Mouse (Mus musculus): ENCODE measurements around the gene Vti1a.

Gene Vti1a

DNA sequence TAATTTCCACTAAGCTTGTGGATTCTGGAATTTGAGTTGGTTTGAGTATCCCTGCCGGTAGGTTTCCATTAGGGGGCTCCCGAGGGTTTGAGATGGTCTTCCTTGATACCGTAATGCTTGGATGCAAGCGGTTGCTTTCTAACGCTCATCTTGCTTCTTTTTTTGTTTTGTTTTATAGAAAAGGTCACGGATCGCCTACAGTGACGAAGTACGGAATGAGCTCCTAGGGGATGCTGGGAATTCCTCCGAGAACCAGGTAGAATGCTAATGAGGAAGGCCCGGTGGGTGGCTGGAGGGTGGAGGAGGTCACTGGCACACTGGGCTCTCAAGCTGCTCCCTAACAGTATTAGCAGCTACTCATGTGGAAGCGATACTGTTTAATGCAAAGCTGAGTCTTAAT lies 64.7 kb downstream of the Vti1a start:
- no peak for DNase-seq (ENCODE audit: low spot score)

DNA sequence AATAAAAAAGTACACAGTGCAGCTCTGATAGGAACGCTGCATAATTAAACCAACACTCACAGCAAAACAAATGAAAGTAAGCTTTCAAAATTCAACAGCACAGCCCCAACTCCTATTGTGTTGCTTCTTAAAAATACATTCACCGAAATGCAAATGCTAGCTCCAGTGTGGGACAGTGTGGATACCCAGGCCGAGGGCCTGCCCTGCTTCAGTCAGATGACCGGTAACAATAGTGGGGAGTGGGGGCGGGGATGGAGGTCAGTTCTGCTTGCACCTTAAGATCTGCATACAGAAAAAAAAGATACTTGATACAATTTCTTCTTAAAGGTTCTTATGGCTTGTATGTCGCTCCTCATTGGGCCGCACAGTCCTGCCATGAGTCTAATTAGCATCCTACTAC lies 65.2 kb downstream of the Vti1a start:
- no peak for DNase-seq (ENCODE audit: low spot score)

DNA sequence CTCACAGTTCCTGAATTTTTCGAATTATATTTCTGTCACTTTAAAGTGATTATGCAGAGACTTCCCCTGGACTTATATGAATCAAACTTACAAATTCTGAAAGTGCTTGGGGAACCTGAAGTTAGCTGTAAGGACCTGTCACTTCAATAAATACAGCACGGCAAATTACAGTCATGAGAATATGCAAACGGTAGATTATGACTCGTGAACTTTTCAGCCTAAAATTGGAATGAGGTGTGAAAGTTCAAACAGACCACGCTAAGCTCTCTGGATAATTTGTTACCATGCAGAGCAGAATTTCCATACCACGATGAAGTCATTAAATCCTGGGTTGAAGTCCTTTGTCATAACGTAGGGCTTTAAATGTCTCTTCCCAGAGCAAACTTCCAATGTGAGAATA lies 66.7 kb downstream of the Vti1a start:
- no peak for DNase-seq (ENCODE audit: low spot score)

DNA sequence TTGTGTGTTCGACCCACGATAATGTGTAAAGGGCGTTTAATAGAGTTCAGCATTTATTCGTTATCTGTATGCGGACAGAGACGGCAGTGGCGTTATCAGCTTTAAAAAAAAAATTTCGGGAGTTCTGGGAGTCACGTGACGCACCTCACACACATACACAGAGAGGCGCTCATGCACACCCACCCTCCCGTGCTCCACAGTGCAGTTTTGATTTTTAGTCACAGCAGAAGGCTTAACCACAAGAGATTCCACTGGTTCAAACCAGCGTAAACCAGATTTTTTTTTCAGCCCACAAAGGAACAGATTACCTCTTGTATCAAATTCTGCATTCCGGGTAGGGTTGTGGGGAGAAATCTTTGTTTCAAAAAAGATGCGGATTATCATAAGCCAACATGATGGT lies 68.5 kb downstream of the Vti1a start:
- DNase-seq (ENCODE audit: low spot score) = no peak

DNA sequence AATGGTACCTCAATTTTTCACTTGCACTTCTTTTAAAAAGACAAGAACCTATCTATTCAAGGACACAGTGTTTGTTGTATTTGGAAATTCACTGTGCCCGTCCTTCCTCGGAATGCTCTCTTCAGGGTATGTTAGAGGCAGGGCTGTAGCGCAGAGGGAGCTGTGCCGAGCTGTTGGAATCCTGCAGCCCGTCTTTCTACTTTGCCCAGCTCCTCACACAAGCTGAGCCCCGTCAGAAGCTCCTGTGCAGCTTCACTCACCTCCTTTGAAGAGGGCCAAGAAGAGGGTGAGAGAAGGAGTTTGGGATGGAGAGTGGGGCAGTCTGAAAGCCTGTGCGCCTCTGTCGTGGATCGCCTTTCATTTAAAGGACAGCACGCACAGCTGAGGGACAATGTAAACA lies 72.9 kb downstream of the Vti1a start:
- DNase-seq (ENCODE audit: low spot score) = no peak

DNA sequence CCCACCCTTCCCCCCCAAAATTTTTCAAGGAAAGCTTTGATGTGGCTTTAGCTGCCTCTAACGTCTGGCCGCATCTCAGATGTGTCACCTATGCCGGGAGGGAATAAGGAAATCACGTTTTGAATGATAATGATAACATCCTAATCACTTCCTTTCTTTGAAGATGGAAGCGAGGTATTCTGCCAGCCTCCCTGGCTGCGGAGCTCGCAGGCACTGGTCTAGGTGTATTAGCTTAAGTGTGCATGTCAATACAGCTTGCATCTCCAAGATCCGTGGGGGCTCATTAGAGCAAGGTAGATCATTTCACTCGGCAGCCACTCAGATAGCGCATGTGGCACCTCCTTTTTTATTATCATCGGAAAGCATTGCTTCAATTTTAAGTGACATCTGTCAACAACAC lies 74.2 kb downstream of the Vti1a start:
- no peak for DNase-seq (ENCODE audit: low spot score)

DNA sequence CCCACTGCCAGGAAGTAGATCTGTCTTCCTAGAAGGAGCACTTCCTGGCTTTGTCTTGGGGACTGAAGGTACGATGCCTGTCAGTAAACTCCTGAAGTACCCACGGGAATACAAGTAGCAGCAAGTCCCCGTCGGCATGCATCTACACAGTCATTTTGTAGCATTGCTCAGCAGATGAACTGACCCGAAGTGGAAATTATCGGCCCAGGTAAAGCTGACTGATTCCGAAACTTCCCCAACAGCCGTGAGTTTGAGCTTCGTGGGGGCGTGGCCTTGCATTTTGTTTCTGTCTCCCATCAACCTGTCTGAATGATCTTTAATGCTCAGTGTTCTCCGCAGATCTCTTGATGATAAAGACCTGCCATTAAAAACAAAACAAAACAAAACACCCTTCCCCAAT lies 85.5 kb downstream of the Vti1a start:
- DNase-seq (ENCODE audit: low spot score) = no peak

DNA sequence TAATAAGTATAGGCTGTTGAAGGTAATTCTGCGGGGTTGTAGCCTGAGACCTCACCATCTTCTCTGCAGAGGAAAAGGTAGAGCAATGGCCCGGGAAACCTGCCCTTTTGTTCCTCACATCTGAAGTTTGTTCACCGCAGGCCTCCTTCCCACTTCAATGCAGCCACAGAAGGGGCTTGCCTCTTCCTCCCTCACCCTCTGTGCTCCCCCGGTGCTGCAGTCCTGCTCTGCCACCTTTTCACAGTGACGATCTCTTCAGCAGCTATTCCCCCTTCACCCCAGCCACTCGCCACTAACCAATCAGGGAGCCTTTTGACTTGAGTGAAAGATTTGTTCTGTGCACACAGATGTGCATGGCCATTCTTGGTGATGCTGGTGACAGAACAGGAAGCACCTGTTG lies 92.4 kb downstream of the Vti1a start:
- no peak for DNase-seq (ENCODE audit: low spot score)

DNA sequence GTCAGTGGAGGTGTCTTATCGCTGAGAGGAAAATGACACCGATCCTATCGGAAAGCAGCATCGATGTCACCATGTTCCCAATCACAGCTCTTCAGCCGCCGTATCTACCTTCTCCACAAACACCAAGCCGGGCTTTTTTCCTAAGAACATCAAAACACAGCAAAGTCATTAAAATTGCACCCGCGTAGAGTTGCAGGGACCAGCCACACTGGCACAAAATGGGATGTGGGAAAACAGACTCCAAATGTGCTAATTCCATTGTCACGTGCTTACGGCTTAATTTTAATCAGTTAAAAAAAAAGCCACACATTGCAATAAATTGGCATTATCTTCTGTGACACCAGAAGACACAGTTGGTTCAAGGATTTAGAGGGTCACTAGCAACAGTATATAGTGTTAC lies 95.3 kb downstream of the Vti1a start:
- DNase-seq (ENCODE audit: low spot score) = no peak

DNA sequence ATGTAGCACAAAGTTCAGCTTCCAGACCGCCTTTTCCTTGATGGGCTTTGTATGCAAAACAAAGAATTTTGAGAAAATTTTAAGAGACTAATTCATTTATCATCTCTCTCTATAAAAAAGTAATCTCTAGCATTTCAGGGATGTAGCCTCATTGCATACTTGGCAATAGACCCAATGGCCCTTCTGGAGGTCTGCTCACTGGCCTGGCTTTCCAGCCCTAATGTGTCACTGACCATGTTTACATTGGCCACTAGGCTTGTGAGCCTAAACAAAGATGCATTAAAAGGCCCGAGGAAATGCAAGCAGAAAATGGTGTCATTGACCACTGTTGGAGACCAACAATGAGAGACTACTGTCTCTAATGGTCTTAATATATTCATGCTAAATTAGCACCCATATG lies 95.8 kb downstream of the Vti1a start:
- DNase-seq (ENCODE audit: low spot score) = no peak

DNA sequence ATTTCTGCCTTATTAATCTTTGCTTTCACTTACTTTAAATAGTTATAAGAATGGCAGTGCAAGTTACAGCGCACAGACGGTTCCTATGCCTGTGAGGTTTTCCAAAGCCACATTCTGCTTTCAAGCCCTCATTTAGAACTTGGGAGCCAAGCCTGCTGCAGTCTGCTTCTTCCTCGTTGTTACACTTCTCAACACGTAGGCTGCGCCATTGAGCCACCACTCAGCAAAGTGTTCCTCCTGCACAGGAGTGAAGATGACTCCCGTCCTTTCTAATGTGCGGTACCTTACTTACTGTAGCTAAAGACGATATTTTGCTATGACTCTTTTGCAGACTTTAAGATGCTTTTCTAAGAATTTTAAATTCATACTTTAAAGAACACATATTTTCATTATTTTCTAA lies 98.0 kb downstream of the Vti1a start:
- DNase-seq (ENCODE audit: low spot score) = no peak

DNA sequence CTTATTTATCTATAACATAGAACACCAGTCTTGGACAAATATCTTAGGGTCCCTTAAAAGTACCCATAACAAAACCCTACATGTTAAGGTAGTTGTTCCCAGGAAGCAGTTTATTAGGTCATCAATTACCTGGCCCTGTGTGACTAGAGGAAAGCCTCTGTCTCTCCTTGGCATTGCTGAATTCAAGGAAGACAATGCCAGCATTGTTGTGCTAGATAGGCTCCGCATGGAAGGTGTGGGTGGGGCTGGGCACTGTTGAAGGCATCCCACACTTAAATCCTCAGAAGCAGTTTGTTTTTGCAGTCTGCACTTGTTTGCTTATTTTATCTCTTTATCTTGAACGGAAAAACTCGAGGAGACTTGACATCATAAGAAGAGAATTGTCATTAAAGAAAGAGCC lies 102.7 kb downstream of the Vti1a start:
- DNase-seq (ENCODE audit: low spot score) = no peak

DNA sequence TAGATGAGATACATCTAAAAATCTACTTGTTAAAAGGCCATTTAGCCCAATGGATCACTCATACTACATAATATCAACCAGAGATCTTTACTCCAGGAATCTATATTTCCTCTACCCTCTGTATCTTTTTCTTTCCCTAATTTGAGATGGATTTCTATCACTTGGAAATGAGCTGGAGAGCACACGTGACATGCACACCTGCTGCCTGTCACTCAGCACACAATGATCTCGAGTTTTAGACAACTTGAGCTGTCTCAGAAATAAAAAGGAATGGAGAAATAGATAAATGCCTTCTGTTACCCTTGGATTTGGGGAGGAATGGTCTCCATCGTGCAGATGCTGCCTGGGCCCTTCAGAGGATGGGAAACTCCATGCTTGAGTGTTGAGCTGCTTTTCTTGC lies 103.9 kb downstream of the Vti1a start:
- DNase-seq (ENCODE audit: low spot score) = no peak

DNA sequence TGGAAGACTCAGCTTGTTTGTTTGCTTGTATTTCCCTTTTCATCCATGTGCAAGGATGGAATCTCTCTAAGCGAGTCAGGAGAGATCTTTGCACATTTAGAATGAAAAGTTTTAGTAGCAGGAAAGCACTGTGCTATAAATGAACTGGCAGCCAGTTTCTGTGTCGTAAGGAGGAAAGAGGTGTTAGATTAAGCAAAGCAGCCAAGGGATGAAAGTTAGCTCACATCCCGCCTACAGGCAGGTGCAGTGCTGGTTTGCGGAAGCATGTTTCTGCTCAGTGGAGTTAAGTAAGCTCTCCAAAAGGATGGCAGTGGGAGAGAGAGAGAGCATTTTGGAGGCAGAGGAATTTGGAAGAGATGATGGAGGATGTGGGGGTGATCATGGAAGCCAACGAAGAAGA lies 105.7 kb downstream of the Vti1a start:
- no peak for DNase-seq (ENCODE audit: low spot score)

DNA sequence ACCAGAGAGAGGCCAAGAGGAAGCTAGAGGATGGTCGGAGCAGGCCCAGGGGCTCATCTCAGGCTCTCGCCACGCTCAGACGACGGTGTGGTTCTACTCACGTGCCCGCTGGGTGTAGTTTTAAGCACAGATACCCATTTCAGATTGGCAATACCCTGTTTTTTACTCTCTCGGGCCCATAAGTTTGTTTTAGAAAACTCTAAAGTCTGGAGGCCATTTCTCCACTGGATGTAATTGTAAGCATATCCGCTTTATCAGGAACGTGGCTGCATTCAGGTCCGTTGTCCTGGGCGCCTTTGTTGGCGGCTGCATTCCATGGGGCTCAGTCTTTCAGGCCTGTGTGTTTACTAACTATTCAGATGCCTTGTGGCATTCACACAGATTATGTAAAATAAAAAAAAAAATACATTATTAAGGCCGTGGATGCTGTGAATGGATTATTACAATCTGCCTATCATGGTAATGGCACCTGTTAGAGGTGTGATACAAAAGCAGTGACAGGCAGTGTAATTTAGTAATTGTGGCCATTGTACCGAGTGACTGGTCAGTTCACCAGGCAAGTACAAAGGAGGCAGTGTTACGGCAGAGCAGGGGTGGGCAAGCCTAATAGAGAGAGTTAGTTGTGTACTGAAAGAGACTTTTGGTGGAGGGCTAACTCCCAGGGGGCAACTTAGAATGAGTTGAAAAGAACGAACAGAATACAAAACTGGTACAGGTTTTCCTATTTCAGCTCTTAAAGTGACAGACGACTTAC lies 106.4 kb downstream of the Vti1a start:
- no peak for DNase-seq (ENCODE audit: low spot score)

DNA sequence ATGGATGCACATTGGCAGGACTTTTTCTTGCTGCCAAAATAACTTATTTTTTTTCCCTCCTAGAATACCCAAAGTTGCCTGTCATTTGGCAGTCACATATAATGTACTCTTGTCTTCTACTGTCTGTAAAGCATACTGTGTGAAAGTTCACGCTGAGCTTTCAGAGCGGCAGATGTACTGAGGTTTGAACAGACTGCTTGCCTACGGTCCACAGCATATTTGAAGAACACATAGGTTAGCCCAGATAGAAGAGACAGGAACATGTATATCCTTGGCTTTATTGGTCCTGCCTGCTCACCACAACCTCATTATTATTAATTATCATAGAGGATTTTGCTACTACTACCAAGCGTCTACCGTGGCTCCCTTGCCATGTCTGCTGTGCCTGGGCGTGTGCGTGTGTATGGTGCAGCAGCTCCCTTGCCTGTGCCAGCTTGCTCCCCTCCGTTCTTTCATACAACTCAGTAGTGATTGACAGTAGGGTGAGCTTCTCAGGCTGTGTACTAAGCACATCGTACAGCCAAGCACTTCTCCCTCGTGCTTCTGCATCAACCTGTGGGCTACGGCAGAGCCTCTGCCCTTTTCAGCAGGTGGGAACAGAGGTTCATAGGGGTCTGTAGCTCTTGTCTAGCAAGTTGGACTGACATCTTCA lies 107.1 kb downstream of the Vti1a start:
- DNase-seq (ENCODE audit: low spot score) = no peak

DNA sequence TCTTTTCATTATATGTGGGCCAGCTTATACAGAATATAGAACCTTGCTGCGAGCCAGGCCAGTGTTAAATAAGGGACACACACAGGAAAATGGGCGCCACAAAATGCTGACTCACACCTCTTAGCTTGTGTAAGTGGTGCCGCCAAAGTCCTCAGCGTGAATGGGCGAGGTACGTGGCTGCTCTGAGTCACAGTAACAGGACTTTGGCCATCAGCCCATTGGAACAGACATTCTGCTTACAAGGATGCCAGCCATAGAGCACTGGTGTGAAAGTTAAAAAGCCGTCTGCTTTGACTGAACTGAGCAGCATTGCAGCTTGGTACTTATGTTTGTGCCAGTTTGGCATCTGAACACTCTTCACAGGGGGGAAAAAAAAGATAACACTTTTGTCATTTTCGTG lies 107.9 kb downstream of the Vti1a start:
- no peak for DNase-seq (ENCODE audit: low spot score)

DNA sequence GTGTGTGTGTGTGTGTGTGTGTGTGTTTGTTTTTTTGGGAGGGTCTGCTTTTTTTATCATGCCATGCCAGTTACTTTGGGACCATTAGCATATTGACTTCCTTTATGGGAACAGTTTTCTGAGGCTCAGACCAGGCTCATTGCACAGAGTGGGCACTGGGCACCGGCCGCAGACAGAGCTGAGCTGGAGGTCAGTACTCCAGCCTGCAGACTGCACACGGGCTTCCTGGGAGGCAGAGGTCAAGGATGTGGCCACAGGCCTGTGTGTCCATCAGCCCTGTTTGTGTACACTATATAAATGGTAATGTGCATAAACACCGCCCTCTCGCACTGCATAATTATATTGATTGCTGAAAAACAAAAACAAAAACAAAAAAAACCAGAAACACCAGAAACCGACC lies 108.4 kb downstream of the Vti1a start:
- no peak for DNase-seq (ENCODE audit: low spot score)

DNA sequence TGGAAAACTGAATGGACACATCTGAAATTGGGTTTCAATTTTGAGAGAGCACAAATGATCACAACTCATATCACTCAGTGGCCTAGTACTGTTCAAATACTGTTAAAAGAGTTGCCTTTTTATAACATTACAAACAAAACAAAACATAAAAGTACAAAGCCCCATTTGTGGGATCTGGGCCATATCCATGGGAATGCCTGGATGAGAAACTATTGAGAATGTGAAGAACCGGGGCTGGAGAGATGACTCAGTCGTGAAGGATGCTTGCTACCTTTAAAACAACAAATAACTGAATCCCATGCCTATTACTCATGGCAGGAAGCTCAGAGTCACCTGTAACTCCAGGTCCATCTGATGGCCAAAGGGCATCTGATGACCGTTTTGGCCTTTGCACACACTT lies 124.2 kb downstream of the Vti1a start:
- no peak for DNase-seq (ENCODE audit: low spot score)

DNA sequence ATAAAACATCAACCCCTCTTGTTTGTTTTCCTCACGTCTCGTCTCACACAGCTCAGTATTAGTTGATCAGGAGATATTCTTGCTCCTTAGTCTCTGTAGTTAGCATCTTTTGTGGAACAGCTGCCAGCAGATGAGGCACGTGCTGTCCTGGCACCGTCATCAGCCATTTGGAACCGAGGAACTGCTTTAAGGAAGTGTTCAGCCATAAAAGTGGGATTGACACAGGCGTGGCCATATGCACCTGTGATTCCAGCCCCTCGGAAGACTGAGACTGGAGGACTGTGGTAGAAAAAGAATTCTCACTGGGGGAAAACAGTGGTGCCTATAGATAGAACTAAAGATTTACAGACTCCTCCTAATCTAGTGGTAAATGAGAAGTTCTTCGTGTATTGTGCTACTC lies 127.5 kb downstream of the Vti1a start:
- no peak for DNase-seq (ENCODE audit: low spot score)

DNA sequence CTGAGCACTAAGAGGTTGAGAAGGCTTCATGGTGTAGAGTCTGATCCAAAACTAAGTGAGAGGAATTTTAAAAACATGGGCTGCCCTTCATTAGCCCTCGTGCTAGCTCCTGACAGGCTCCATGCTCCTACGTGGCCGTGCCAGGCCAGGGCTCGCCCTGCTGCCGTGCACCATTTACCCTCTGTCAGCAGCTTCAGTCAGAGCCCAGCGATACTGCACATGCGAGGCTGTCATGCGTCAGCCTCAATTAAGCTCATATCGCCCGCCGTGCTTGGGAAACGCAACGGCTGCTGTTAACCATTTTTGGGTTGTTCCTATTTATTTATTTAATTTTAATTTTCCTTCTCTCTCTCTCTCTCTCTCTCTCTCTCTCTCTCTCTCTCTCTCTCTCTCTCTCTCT lies 133.0 kb downstream of the Vti1a start:
- no peak for DNase-seq (ENCODE audit: low spot score)

DNA sequence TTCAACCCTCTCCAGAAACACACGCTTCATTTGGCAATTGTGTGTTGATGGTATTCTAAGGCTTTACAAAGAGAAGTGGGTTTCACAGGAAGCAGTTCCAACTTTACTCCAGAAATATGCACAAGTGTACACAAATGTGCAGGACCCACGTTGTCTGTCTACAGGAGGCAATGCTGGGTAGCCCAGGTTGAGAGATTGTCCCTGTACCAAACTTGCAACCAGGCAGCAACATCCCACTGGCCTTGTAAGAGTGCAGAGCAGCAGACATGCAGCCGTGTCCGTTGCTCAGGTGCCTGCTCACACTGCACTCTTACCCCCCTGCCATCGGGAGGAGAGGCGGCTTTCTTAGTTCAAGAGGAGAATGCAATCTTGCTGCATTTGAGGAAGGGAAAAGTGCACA lies 133.4 kb downstream of the Vti1a start:
- no peak for DNase-seq (ENCODE audit: low spot score)

DNA sequence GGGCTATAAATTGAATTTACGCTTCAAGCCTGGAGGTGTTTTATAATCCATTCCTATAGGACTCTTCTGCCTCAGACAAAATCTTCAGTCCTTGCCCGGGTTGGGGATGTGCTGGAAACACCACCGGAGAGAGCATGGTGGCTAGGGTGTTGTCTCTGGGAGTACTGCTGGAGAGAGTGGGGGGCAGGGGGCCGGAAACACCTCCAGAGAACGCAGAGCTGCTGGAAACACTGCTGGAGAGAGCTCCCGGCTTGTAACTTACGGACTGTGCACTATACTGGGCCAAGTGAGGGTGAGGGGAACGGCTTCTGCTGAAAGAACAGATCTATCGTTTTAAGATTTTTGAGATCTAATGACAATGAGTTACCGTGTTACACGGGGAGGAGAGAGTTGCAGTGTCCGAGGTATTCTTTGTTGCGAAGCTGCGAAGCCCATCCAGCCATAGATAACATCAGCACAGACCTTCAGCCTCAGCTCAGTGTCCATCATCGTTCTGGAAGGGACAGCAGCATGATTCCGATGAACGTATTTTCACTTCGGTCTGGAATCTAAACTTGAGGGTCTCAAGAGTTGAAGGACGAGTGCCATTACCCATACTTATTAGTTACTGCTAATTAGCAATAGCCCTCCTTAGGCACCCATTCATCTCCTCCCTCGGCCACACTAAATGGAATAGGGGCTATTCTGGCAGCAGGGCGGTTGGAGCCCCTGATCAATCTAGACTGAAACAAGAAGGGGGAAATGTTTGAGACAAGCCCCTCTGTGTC lies 140.4 kb downstream of the Vti1a start:
- DNase-seq (ENCODE audit: low spot score) = no peak

Measured in testis, postnatal 14 days (tissue).